Mouse (Mus musculus): ENCODE measurements around the gene Lmna. TPM values are rescaled to one million over a fixed set of nuclear protein-coding genes. Genes with fewer than 3 reads are reported as not detected.
A peak's percentile ranks its signal among the peaks of the same experiment; 100 is the strongest.

Lmna gene
- polyA plus RNA-seq, 1 experiment from 2014 or later: 31.0 TPM

GRCm38 (mm10) chr3:88533706-88534105, 23.9 kb upstream of the Lmna start:
- H3K36me3 ChIP-seq (ENCODE audit: control insufficient read depth, insufficient read depth, low read length): peaks cover 40% of the 10 kb centered on the region
- 3% methylated on average over 5 of the region's 5 CpGs for WGBS
- H3K4me1 ChIP-seq (ENCODE audit: control insufficient read depth, insufficient read depth, low read length): peaks cover 65% of the 10 kb centered on the region
- peak overlapping the region; percentile 52 for H3K4me3 ChIP-seq (replicated peaks; ENCODE audit: low read depth, low read length)
- no peaks in the 10 kb centered on the region for H3K9me3 ChIP-seq (ENCODE audit: control insufficient read depth, low read length)
- H3K4me2 ChIP-seq (ENCODE audit: low read length): peak overlapping the region; percentile 98
- H3K9ac ChIP-seq (replicated peaks; ENCODE audit: low read length): peak overlapping the region; percentile 98
- H3K27me3 ChIP-seq (ENCODE audit: control insufficient read depth, insufficient read depth, low read length): no peaks in the 10 kb centered on the region
- DNase-seq (peak; percentile 36), ATAC-seq (ENCODE audit: low FRiP score, low TSS enrichment) (no peak)
- H3K27ac ChIP-seq (replicated peaks; ENCODE audit: low read depth, low read length): peak overlapping the region; percentile 99

GRCm38 (mm10) chr3:88532689-88533511, 23.1 kb upstream of the Lmna start:
- H3K9ac ChIP-seq (replicated peaks; ENCODE audit: low read length): peak overlapping the region; percentile 98
- WGBS: 0% methylated on average over 40 of the region's 40 CpGs

DNA sequence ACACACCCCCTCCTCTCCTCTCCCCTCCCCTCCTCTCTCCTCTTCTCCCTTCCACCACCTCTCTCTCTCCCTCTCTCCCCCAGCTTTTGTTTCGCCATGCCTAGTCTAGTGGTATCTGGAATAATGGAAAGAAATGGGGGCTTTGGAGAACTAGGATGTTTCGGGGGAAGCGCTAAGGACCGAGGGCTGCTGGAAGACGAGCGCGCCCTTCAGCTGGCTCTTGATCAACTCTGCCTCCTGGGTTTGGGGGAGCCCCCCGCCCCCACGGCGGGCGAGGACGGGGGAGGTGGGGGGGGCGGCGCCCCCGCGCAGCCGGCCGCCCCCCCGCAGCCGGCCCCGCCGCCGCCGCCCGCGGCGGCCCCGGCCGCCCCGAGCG, 22.5 kb upstream of the Lmna start, which contains the start of gene Mex3a:
Gene Mex3a, plus strand, starts transcription at position 97 of the 376 bp plus-strand sequence.
- under 1% methylated on average over 18 of the region's 31 CpGs for WGBS
- DNase-seq: no peak
- H3K36me3 ChIP-seq (ENCODE audit: control insufficient read depth, insufficient read depth, low read length): peaks cover 26% of the 10 kb centered on the region
- peak within 1 kb of the TSS; percentile 98 for H3K9ac ChIP-seq (replicated peaks; ENCODE audit: low read length)
- H3K27me3 ChIP-seq (ENCODE audit: control insufficient read depth, insufficient read depth, low read length): no peaks in the 10 kb centered on the region
- peak within 1 kb of the TSS; percentile 99 for H3K27ac ChIP-seq (replicated peaks; ENCODE audit: low read depth, low read length)
- peak within 1 kb of the TSS; percentile 98 for H3K4me2 ChIP-seq (ENCODE audit: low read length)
- no peak for ATAC-seq (ENCODE audit: low FRiP score, low TSS enrichment)
- peak within 1 kb of the TSS; percentile 52 for H3K4me3 ChIP-seq (replicated peaks; ENCODE audit: low read depth, low read length)
- peaks cover 62% of the 10 kb centered on the region for H3K4me1 ChIP-seq (ENCODE audit: control insufficient read depth, insufficient read depth, low read length)
- H3K9me3 ChIP-seq (ENCODE audit: control insufficient read depth, low read length): no peaks in the 10 kb centered on the region

More at GRCm38 (mm10) chr3:88532689-88533511, 23.1 kb upstream of the Lmna start:
- Histone ChIP-seq H3K4me2 (ENCODE audit: low read length) (peak overlapping the region; percentile 98), H3K27ac (replicated peaks; ENCODE audit: low read depth, low read length) (peak overlapping the region; percentile 99), H3K27me3 (ENCODE audit: control insufficient read depth, insufficient read depth, low read length) (no peaks in the 10 kb centered on the region), H3K4me3 (replicated peaks; ENCODE audit: low read depth, low read length) (peak overlapping the region; percentile 52), H3K9me3 (ENCODE audit: control insufficient read depth, low read length) (no peaks in the 10 kb centered on the region), H3K4me1 (ENCODE audit: control insufficient read depth, insufficient read depth, low read length) (peaks cover 62% of the 10 kb centered on the region), H3K36me3 (ENCODE audit: control insufficient read depth, insufficient read depth, low read length) (peaks cover 32% of the 10 kb centered on the region)
- DNase-seq (peak; percentile 82), ATAC-seq (ENCODE audit: low FRiP score, low TSS enrichment) (peak; percentile 18)

- ATAC-seq (ENCODE audit: low FRiP score, low TSS enrichment) (peak; percentile 81), DNase-seq (peak; percentile 95)
- H3K9me3 ChIP-seq (ENCODE audit: control insufficient read depth, low read length): no peaks in the 10 kb centered on the region
- WGBS: under 1% methylated on average over 61 of the region's 63 CpGs
- H3K4me2 ChIP-seq (ENCODE audit: low read length): peak overlapping the region; percentile 98
- H3K9ac ChIP-seq (replicated peaks; ENCODE audit: low read length): peak overlapping the region; percentile 98
- H3K27me3 ChIP-seq (ENCODE audit: control insufficient read depth, insufficient read depth, low read length): no peaks in the 10 kb centered on the region
- H3K4me3 ChIP-seq (replicated peaks; ENCODE audit: low read depth, low read length): peak overlapping the region; percentile 52
- H3K4me1 ChIP-seq (ENCODE audit: control insufficient read depth, insufficient read depth, low read length): peaks cover 62% of the 10 kb centered on the region
- H3K27ac ChIP-seq (replicated peaks; ENCODE audit: low read depth, low read length): peak overlapping the region; percentile 99
- peaks cover 19% of the 10 kb centered on the region for H3K36me3 ChIP-seq (ENCODE audit: control insufficient read depth, insufficient read depth, low read length)
Measured at GRCm38 (mm10) chr3:88531348-88532298, 21.9 kb upstream of the Lmna start.

- Histone ChIP-seq H3K9ac (replicated peaks; ENCODE audit: low read length) (peak overlapping the region; percentile 98), H3K4me2 (ENCODE audit: low read length) (peak overlapping the region; percentile 98), H3K27ac (replicated peaks; ENCODE audit: low read depth, low read length) (peak overlapping the region; percentile 99), H3K27me3 (ENCODE audit: control insufficient read depth, insufficient read depth, low read length) (no peaks in the 10 kb centered on the region), H3K4me3 (replicated peaks; ENCODE audit: low read depth, low read length) (peak overlapping the region; percentile 52), H3K36me3 (ENCODE audit: control insufficient read depth, insufficient read depth, low read length) (peaks cover 6% of the 10 kb centered on the region), H3K4me1 (ENCODE audit: control insufficient read depth, insufficient read depth, low read length) (peaks cover 57% of the 10 kb centered on the region), H3K9me3 (ENCODE audit: control insufficient read depth, low read length) (no peaks in the 10 kb centered on the region)
- DNase-seq: peak; percentile 35
- 4% methylated on average over 11 of the region's 11 CpGs for WGBS
- no peak for ATAC-seq (ENCODE audit: low FRiP score, low TSS enrichment)
Measured at GRCm38 (mm10) chr3:88530082-88530864, 20.5 kb upstream of the Lmna start.

DNA sequence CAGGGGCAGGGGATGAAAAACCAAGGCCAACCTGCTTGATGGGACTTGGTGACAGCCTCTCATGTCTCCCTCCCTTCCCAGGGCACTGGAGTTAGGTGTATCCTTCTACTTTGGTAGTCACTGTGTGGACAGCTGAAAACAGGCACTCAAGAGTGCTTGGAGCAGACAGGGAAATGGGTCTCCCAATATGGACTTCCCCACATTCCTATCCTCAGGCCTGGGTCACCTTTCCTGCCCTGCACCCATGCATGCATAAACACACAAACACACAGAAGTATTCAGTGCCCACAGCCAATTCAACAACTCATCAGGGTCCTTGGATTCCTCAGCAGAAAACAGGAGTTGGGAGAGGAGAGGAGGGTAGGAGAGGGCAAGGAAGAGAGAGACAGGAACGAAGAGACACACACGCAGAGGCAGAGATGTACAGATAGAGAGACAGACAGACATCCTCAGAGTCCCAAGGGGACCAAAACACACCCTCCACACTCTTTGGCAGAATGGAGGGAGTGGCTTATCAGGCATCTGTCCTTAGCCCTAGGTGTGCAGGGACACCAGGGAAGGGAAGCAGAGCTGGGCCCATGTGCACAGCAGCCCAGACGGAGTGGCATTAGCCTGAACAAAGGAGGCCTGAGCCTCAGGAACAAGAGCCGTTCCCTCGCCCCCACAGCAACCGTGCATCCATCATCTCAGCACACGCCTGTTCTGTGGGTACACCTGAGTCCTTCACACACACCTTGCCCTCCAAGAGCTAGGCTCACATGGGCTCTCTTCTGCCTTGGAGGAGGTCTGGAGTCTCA, 19.6 kb upstream of the Lmna start:
- Histone ChIP-seq H3K36me3 (ENCODE audit: control insufficient read depth, insufficient read depth, low read length) (peaks cover 8% of the 10 kb centered on the region; the same call in 1 of the 2 replicates), H3K9ac (replicated peaks; ENCODE audit: low read length) (peak overlapping the region; percentile 98), H3K27me3 (ENCODE audit: control insufficient read depth, insufficient read depth, low read length) (no peaks in the 10 kb centered on the region), H3K27ac (replicated peaks; ENCODE audit: low read depth, low read length) (peak overlapping the region; percentile 99), H3K9me3 (ENCODE audit: control insufficient read depth, low read length) (no peaks in the 10 kb centered on the region), H3K4me1 (ENCODE audit: control insufficient read depth, insufficient read depth, low read length) (peaks cover 49% of the 10 kb centered on the region), H3K4me3 (replicated peaks; ENCODE audit: low read depth, low read length) (peak overlapping the region; percentile 52), H3K4me2 (ENCODE audit: low read length) (peak overlapping the region; percentile 98)
- DNase-seq (peak; percentile 49), ATAC-seq (ENCODE audit: low FRiP score, low TSS enrichment) (no peak)
- 12% methylated on average over 7 of the region's 7 CpGs for WGBS

GRCm38 (mm10) chr3:88528646-88529045, 18.9 kb upstream of the Lmna start:
- ATAC-seq (ENCODE audit: low FRiP score, low TSS enrichment) (no peak), DNase-seq (no peak)
- peak overlapping the region; percentile 98 for H3K4me2 ChIP-seq (ENCODE audit: low read length)
- H3K4me1 ChIP-seq (ENCODE audit: control insufficient read depth, insufficient read depth, low read length): peaks cover 46% of the 10 kb centered on the region
- H3K36me3 ChIP-seq (ENCODE audit: control insufficient read depth, insufficient read depth, low read length): peaks cover 14% of the 10 kb centered on the region; the same call in 1 of the 2 replicates
- H3K9me3 ChIP-seq (ENCODE audit: control insufficient read depth, low read length): no peaks in the 10 kb centered on the region
- H3K27ac ChIP-seq (replicated peaks; ENCODE audit: low read depth, low read length): no peak overlapping the region
- WGBS: 87% methylated on average over 11 of the region's 11 CpGs
- H3K4me3 ChIP-seq (replicated peaks; ENCODE audit: low read depth, low read length): peak overlapping the region; percentile 52
- H3K9ac ChIP-seq (replicated peaks; ENCODE audit: low read length): no peak overlapping the region
- no peaks in the 10 kb centered on the region for H3K27me3 ChIP-seq (ENCODE audit: control insufficient read depth, insufficient read depth, low read length)
